Mouse (Mus musculus) C2C12 (cell line): ENCODE data around the gene Kifc5b. TPM values are rescaled to one million over a fixed set of nuclear protein-coding genes. Genes with fewer than 3 reads are reported as not detected.
"Not testable (repeated sequence)": the region's sequence is repeated elsewhere in the genome, so short reads cannot be mapped to it uniquely, and the experiment has no call there.

Source experiments
- H3K27me3 ChIP-seq: one replicate; pipeline ENCODE4 v1.6.1; 2011; ENCODE audit not compliant: control insufficient read depth, insufficient read depth, insufficient read length
- H3K36me3 ChIP-seq: one replicate; pipeline ENCODE4 v1.6.1; 2011; ENCODE audit not compliant: control insufficient read depth, insufficient read depth
- H3K4me3 ChIP-seq: one replicate; pipeline ENCODE4 v1.5.1; 2011; ENCODE audit warnings: mild to moderate bottlenecking, control low read depth; ENCODE audit not compliant: poor library complexity, insufficient read depth, severe bottlenecking
- H3K79me2 ChIP-seq: one replicate; pipeline ENCODE4 v1.6.1; 2011; ENCODE audit not compliant: control insufficient read depth, insufficient read depth
- H3K79me3 ChIP-seq: one replicate; pipeline ENCODE4 v1.6.1; 2011; ENCODE audit warnings: low read depth, control low read depth
- H3ac ChIP-seq: one replicate; pipeline ENCODE3; 2011; ENCODE audit warnings: low read depth; ENCODE audit not compliant: control insufficient read depth, insufficient read length
- CEBPB ChIP-seq: IDR thresholded peaks from one replicate; pipeline ENCODE4 v1.6.1; 2011; ENCODE audit warnings: low read depth, mild to moderate bottlenecking, control low read depth, moderate library complexity
- CTCF ChIP-seq: IDR thresholded peaks from one replicate; pipeline ENCODE4 v1.5.1; 2011; ENCODE audit not compliant: control insufficient read depth, insufficient read depth, insufficient read length
- FOSL1 ChIP-seq: IDR thresholded peaks from one replicate; pipeline ENCODE4 v1.8.0; 2011; ENCODE audit warnings: mild to moderate bottlenecking, low read length; ENCODE audit not compliant: poor library complexity, insufficient read depth, severe bottlenecking
- MAX ChIP-seq: IDR thresholded peaks from one replicate; pipeline ENCODE4 v1.6.1; 2011; ENCODE audit warnings: mild to moderate bottlenecking, control low read depth
- MYOD1 ChIP-seq: IDR thresholded peaks from one replicate; pipeline ENCODE4 v1.6.1; 2011; ENCODE audit warnings: low read depth; ENCODE audit not compliant: control insufficient read depth, insufficient read length
- MYOG ChIP-seq: IDR thresholded peaks from one replicate; pipeline ENCODE4 v1.6.1; 2011; ENCODE audit not compliant: control insufficient read depth, insufficient read length; ENCODE audit errors: extremely low read depth
- USF1 ChIP-seq: IDR thresholded peaks from one replicate; pipeline ENCODE4 v1.6.1; 2011; ENCODE audit warnings: low read depth, mild to moderate bottlenecking, control low read depth, moderate library complexity
- polyA plus RNA-seq: library from polyadenylated mRNA; unstranded; fragments of >200 nt; fragmentation: generic; extraction: Trizol; gene quantifications from one replicate; pipeline ENCODE4 v1.2.1, GENCODE M21; 2012; ENCODE audit warnings: missing spikeins

Gene Kifc5b
- polyA plus RNA-seq, 1 experiment = 30.9 TPM

DNA sequence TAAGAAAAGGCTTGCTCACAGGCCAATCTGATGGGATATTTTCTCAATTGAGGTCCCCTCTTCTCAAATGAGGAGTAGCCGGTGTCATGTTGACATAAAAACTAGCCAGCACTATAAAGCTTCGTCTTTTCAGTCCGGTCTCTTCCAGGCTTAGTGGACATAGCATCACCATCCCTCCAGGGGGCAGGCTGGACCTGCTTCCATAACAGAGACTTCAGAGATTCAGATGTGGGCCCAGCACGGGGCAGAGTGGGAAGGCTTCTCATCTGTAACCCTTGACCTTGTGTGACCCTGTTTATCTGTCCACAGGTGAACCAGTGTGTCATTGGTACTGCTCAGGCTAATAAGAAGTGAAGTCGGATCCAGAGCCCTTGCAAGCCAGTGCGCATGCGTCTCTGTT, 14.9 kb downstream of the Kifc5b start:
- not testable (repeated sequence) for H3K79me2 ChIP-seq, H3K4me3 ChIP-seq, H3K27me3 ChIP-seq, H3K79me3 ChIP-seq, H3ac ChIP-seq
- H3K36me3 ChIP-seq = peaks cover 60% of the 10 kb centered on the region
- peak; percentile 8 for TF ChIP-seq CTCF

DNA sequence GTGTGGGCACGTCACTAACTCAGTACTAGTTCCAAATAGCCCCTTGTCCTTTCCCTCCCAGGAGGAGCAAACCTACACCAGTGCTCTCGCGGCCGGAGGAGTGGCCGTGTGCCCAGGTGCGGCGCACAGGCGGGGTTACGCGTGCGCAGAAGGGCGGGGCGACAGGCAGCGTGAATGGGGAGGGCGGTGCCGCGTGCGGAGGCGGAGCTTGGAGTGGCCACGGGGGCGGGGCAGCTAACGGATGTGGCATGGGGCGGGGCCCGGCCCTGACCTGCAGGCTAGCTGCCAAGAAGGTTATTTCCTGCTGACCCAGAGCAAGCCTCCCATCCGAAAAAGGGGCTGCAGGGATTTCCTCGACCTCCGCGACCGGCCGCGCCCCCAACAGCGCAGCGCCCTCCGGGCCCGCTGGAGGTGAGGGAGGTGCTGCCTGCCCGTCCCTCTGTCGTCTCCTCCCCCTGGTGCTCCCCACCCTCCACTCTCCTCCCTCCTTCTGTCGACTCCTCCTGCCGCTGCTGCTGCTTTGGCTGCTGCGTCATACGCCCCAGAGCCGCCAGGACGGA, 16.0 kb downstream of the Kifc5b start, which contains the start of gene Phf1:
TSS of gene Phf1 (plus strand) at position 214 of the 560 bp plus-strand sequence.
- TF ChIP-seq FOSL1 (no peak), MYOD1 (no peak), MAX (no peak), USF1 (no peak)
- no peaks in the 10 kb centered on the region for H3K27me3 ChIP-seq
- H3K36me3 ChIP-seq = peaks cover 54% of the 10 kb centered on the region
- peaks cover 13% of the 10 kb centered on the region for H3K79me3 ChIP-seq
- peaks cover 20% of the 10 kb centered on the region for H3K79me2 ChIP-seq
- peak within 1 kb of the TSS; percentile 40 for H3K4me3 ChIP-seq
- peak within 1 kb of the TSS; percentile 28 for H3ac ChIP-seq

DNA sequence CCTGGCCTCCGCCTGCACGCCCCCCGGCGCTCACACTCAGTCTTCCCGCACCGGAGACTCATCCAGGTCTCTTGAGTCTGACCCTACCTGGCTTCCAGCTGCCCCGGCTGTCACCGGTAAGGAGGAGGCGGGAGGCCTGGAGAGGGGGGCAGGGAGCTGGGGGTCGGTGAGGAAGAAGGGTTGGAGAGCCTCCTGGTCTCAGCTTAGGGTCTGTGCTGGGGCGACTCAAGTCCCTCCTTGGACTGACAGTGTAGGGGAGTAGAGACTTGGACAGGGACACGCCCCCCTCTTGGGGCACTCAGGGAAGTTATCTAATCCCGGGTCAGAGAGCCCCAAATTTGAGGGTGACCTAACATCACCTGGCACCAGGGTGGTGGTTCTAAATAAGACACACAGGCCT, 16.5 kb downstream of the Kifc5b start:
- peaks cover 25% of the 10 kb centered on the region for H3K79me2 ChIP-seq
- H3K4me3 ChIP-seq = peak overlapping the region; percentile 40
- peaks cover 14% of the 10 kb centered on the region for H3K79me3 ChIP-seq
- TF ChIP-seq USF1 (no peak), MYOG (no peak), FOSL1 (no peak), CTCF (no peak), MYOD1 (no peak), CEBPB (no peak), MAX (no peak)
- peak overlapping the region; percentile 28 for H3ac ChIP-seq
- peaks cover 52% of the 10 kb centered on the region for H3K36me3 ChIP-seq
- H3K27me3 ChIP-seq = no peaks in the 10 kb centered on the region

DNA sequence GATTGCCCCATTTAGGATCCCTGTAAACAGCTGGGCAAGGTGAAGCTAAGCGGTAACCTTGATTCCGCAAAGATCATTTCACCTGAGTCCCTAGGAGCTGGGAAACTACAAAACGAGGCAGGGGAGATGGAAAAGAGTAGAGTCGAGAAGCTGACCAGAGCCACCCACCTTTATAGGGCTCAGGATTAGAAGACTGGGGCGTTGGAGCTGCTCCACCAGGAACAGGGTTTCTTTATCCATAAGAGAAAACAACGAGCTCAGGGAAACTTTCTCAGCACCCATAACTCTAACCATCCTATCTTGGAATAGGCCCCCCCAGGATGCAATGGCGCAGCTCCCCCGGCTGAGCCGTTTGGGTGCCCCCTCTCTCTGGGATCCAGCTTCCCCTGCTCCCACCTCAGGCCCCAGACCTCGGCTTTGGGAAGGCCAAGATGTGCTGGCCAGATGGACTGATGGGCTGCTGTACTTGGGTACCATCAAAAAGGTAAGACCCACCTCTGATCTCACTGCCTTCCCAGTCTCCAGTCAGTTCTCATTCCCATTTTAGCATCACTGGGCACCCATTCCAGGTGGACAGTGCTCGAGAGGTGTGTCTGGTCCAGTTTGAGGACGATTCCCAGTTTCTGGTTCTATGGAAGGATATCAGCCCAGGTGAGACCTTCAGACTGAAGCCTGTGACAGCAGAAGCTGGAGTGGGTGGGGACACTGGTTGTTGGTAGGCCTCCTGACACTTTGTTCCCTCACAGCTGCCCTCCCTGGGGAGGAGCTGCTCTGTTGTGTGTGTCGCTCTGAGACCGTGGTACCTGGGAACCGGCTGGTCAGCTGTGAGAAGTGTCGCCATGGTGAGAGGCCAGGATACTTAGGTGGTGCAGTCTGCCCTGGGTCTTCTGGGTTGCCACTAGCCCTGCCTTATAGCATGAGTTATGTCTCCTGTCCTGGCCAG, 17.3 kb downstream of the Kifc5b start:
- H3K4me3 ChIP-seq = no peak overlapping the region
- no peak for TF ChIP-seq CTCF
- no peak for TF ChIP-seq MYOD1
- no peak for TF ChIP-seq MAX
- TF ChIP-seq FOSL1 = no peak
- no peak for TF ChIP-seq USF1
- no peak for TF ChIP-seq MYOG
- TF ChIP-seq CEBPB = no peak
- H3K36me3 ChIP-seq = peaks cover 46% of the 10 kb centered on the region
- H3K79me3 ChIP-seq = peaks cover 17% of the 10 kb centered on the region
- no peak overlapping the region for H3ac ChIP-seq
- peaks cover 30% of the 10 kb centered on the region for H3K79me2 ChIP-seq
- no peaks in the 10 kb centered on the region for H3K27me3 ChIP-seq

DNA sequence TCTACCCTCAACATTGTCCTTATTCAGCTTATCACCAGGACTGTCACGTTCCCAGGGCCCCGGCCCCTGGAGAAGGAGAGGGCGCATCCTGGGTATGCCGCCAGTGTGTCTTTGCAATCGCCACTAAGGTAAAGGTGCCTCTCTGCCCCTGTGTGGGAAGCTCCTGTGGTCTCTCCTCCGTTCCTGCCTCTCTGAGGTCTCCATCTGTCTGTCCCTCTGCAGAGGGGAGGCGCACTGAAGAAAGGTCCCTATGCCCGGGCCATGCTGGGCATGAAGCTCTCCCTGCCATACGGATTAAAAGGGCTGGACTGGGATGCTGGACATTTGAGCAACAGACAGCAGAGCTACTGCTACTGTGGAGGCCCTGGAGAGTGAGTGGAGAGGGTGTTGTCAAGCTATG, 18.1 kb downstream of the Kifc5b start:
- Histone ChIP-seq H3K27me3 (no peaks in the 10 kb centered on the region), H3K36me3 (peaks cover 38% of the 10 kb centered on the region), H3K79me3 (peaks cover 17% of the 10 kb centered on the region), H3K4me3 (no peak overlapping the region), H3ac (no peak overlapping the region), H3K79me2 (peaks cover 30% of the 10 kb centered on the region)
- no peak for TF ChIP-seq FOSL1
- no peak for TF ChIP-seq MYOG
- no peak for TF ChIP-seq CTCF
- no peak for TF ChIP-seq MYOD1
- TF ChIP-seq MAX = no peak
- no peak for TF ChIP-seq CEBPB
- TF ChIP-seq USF1 = no peak

DNA sequence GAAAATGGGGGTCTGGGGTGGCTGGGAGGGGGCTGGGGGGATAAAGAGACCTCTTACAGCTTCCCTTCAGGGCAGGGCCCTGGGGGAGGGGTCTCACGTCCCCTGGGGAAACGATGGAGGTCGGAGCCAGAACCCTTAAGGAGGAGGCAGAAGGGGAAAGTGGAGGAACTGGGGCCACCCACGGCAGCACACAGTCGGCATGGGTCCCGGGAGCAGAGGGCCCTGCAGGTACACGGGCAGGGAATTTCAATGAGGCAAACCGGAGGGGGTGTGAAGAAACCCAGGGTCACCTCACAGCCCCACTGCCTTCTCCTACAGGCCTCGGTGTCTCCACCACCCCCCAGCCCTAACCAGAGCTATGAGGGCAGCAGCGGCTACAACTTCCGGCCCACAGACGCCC, 19.6 kb downstream of the Kifc5b start:
- H3K4me3 ChIP-seq = no peak overlapping the region
- no peaks in the 10 kb centered on the region for H3K27me3 ChIP-seq
- no peak overlapping the region for H3ac ChIP-seq
- peaks cover 15% of the 10 kb centered on the region for H3K79me3 ChIP-seq
- TF ChIP-seq CEBPB = no peak
- TF ChIP-seq MYOG = no peak
- no peak for TF ChIP-seq MAX
- no peak for TF ChIP-seq MYOD1
- TF ChIP-seq FOSL1 = no peak
- peaks cover 30% of the 10 kb centered on the region for H3K79me2 ChIP-seq
- peaks cover 28% of the 10 kb centered on the region for H3K36me3 ChIP-seq
